Mouse (Mus musculus): Measurements from ENCODE around the gene Rab10. TPM values are rescaled to one million over a fixed set of nuclear protein-coding genes. Genes with fewer than 3 reads are reported as not detected.

The Rab10 gene
- polyA plus RNA-seq, 1 experiment, result 108 TPM

- Histone ChIP-seq H3K4me1 (ENCODE audit: control insufficient read depth, insufficient read depth, low read length) (peaks cover 1% of the 10 kb centered on the region; the same call in 1 of the 2 replicates), H3K27ac (ENCODE audit: insufficient read depth, low read length) (no peak overlapping the region), H3K4me3 (ENCODE audit: insufficient read depth, low read length) (no peak overlapping the region)
- TF ChIP-seq POLR2A (IDR thresholded peaks at IDR 0.05; ENCODE audit: extremely low read depth, insufficient read depth, low read length), result no peak
- TF ChIP-seq CTCF (IDR thresholded peaks at IDR 0.05; ENCODE audit: extremely low read depth, insufficient read depth, low read length), result no peak
These were observed 25.8 kb downstream of the Rab10 start for GRCm38 (mm10) chr12:3283829-3284440.

- TF ChIP-seq CTCF (IDR thresholded peaks at IDR 0.05; ENCODE audit: extremely low read depth, insufficient read depth, low read length), result no peak
- TF ChIP-seq POLR2A (IDR thresholded peaks at IDR 0.05; ENCODE audit: extremely low read depth, insufficient read depth, low read length), result no peak
- no peak overlapping the region for H3K4me3 ChIP-seq (ENCODE audit: insufficient read depth, low read length)
- H3K27ac ChIP-seq (ENCODE audit: insufficient read depth, low read length), result no peak overlapping the region
- peaks cover 1% of the 10 kb centered on the region; the same call in 1 of the 2 replicates for H3K4me1 ChIP-seq (ENCODE audit: control insufficient read depth, insufficient read depth, low read length)
These were observed 26.8 kb downstream of the Rab10 start for GRCm38 (mm10) chr12:3282954-3283353.

- TF ChIP-seq POLR2A (IDR thresholded peaks at IDR 0.05; ENCODE audit: extremely low read depth, insufficient read depth, low read length) (no peak), CTCF (IDR thresholded peaks at IDR 0.05; ENCODE audit: extremely low read depth, insufficient read depth, low read length) (no peak)
- Histone ChIP-seq H3K4me1 (ENCODE audit: control insufficient read depth, insufficient read depth, low read length) (peaks cover 1% of the 10 kb centered on the region; the same call in 1 of the 2 replicates), H3K4me3 (ENCODE audit: insufficient read depth, low read length) (no peak overlapping the region), H3K27ac (ENCODE audit: insufficient read depth, low read length) (no peak overlapping the region)
These were observed 27.2 kb downstream of the Rab10 start for GRCm38 (mm10) chr12:3282520-3282919.

GRCm38 (mm10) chr12:3278880-3279339 is 30.9 kb downstream of the Rab10 start:
- no peak for TF ChIP-seq CTCF (IDR thresholded peaks at IDR 0.05; ENCODE audit: extremely low read depth, insufficient read depth, low read length)
- no peak for TF ChIP-seq POLR2A (IDR thresholded peaks at IDR 0.05; ENCODE audit: extremely low read depth, insufficient read depth, low read length)
- H3K27ac ChIP-seq (ENCODE audit: insufficient read depth, low read length), result no peak overlapping the region
- H3K4me3 ChIP-seq (ENCODE audit: insufficient read depth, low read length), result no peak overlapping the region
- peaks cover 1% of the 10 kb centered on the region; the same call in 1 of the 2 replicates for H3K4me1 ChIP-seq (ENCODE audit: control insufficient read depth, insufficient read depth, low read length)

- no peak for TF ChIP-seq POLR2A (IDR thresholded peaks at IDR 0.05; ENCODE audit: extremely low read depth, insufficient read depth, low read length)
- no peak for TF ChIP-seq CTCF (IDR thresholded peaks at IDR 0.05; ENCODE audit: extremely low read depth, insufficient read depth, low read length)
These were observed 39.0 kb downstream of the Rab10 start for GRCm38 (mm10) chr12:3270818-3271217.

GRCm38 (mm10) chr12:3267397-3267796 is 42.4 kb downstream of the Rab10 start:
- TF ChIP-seq CTCF (IDR thresholded peaks at IDR 0.05; ENCODE audit: extremely low read depth, insufficient read depth, low read length) (no peak), POLR2A (IDR thresholded peaks at IDR 0.05; ENCODE audit: extremely low read depth, insufficient read depth, low read length) (no peak)
- Histone ChIP-seq H3K27ac (ENCODE audit: insufficient read depth, low read length) (no peak overlapping the region), H3K4me3 (ENCODE audit: insufficient read depth, low read length) (no peak overlapping the region), H3K4me1 (ENCODE audit: control insufficient read depth, insufficient read depth, low read length) (peaks cover 2% of the 10 kb centered on the region; the same call in 1 of the 2 replicates)

More at GRCm38 (mm10) chr12:3270818-3271217, 39.0 kb downstream of the Rab10 start:
- Histone ChIP-seq H3K27ac (ENCODE audit: insufficient read depth, low read length) (no peak overlapping the region), H3K4me1 (ENCODE audit: control insufficient read depth, insufficient read depth, low read length) (no peaks in the 10 kb centered on the region), H3K4me3 (ENCODE audit: insufficient read depth, low read length) (no peak overlapping the region)

- Histone ChIP-seq H3K4me3 (ENCODE audit: insufficient read depth, low read length) (no peak overlapping the region), H3K4me1 (ENCODE audit: control insufficient read depth, insufficient read depth, low read length) (peaks cover 2% of the 10 kb centered on the region; the same call in 1 of the 2 replicates), H3K27ac (ENCODE audit: insufficient read depth, low read length) (no peak overlapping the region)
- TF ChIP-seq CTCF (IDR thresholded peaks at IDR 0.05; ENCODE audit: extremely low read depth, insufficient read depth, low read length), result no peak
- TF ChIP-seq POLR2A (IDR thresholded peaks at IDR 0.05; ENCODE audit: extremely low read depth, insufficient read depth, low read length), result no peak
These were observed 44.6 kb downstream of the Rab10 start for GRCm38 (mm10) chr12:3265188-3265587.

- Histone ChIP-seq H3K27ac (ENCODE audit: insufficient read depth, low read length) (no peak overlapping the region), H3K4me3 (ENCODE audit: insufficient read depth, low read length) (no peak overlapping the region), H3K4me1 (ENCODE audit: control insufficient read depth, insufficient read depth, low read length) (peaks cover 2% of the 10 kb centered on the region; the same call in 1 of the 2 replicates)
- TF ChIP-seq CTCF (IDR thresholded peaks at IDR 0.05; ENCODE audit: extremely low read depth, insufficient read depth, low read length), result no peak
- TF ChIP-seq POLR2A (IDR thresholded peaks at IDR 0.05; ENCODE audit: extremely low read depth, insufficient read depth, low read length), result no peak
These were observed 45.3 kb downstream of the Rab10 start for GRCm38 (mm10) chr12:3264449-3264848.

- Histone ChIP-seq H3K4me3 (ENCODE audit: insufficient read depth, low read length) (no peak overlapping the region), H3K27ac (ENCODE audit: insufficient read depth, low read length) (no peak overlapping the region), H3K4me1 (ENCODE audit: control insufficient read depth, insufficient read depth, low read length) (peaks cover 2% of the 10 kb centered on the region; the same call in 1 of the 2 replicates)
- TF ChIP-seq CTCF (IDR thresholded peaks at IDR 0.05; ENCODE audit: extremely low read depth, insufficient read depth, low read length) (no peak), POLR2A (IDR thresholded peaks at IDR 0.05; ENCODE audit: extremely low read depth, insufficient read depth, low read length) (no peak)
These were observed 48.2 kb downstream of the Rab10 start for GRCm38 (mm10) chr12:3261596-3261995.

GRCm38 (mm10) chr12:3255966-3256365 is 53.8 kb downstream of the Rab10 start:
- no peak for TF ChIP-seq CTCF (IDR thresholded peaks at IDR 0.05; ENCODE audit: extremely low read depth, insufficient read depth, low read length)
- no peak for TF ChIP-seq POLR2A (IDR thresholded peaks at IDR 0.05; ENCODE audit: extremely low read depth, insufficient read depth, low read length)
- Histone ChIP-seq H3K4me1 (ENCODE audit: control insufficient read depth, insufficient read depth, low read length) (no peaks in the 10 kb centered on the region; the same call in 1 of the 2 replicates), H3K27ac (ENCODE audit: insufficient read depth, low read length) (no peak overlapping the region), H3K4me3 (ENCODE audit: insufficient read depth, low read length) (no peak overlapping the region)

Measured in cortical plate, adult 2 months (tissue).